Mouse (Mus musculus): ENCODE measurements around the gene Cgrrf1.

Cgrrf1 gene

GRCm38 (mm10) chr14:46821873-46822716 is 9.8 kb upstream of the Cgrrf1 start, which contains the start of gene Gmfb:
TSS of gene Gmfb (minus strand) at chr14:46822242.
- DNase-seq (ENCODE audit: low spot score in 2 of 2): peak; percentile 96

GRCm38 (mm10) chr14:46823996-46824395 is 7.9 kb upstream of the Cgrrf1 start:
- DNase-seq (ENCODE audit: low spot score in 2 of 2): no peak

DNA sequence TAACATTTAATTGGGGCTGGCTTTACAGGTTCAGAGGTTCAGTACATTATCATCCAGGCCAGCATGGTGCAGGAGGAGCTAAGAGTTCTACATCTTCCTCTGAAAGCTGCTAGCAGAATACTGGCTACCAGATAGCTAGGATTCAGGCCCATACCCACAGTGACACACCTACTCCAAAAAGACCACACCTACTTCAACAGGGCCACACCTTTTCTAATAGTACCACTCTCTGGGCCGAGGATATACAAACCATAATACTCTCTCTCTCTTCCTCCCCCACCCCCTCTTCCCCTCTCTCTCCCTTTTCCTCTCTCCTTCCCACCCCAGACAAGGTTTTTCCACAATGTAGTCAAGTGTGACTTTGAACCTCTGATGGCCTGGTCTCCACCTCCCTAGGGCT is 4.5 kb upstream of the Cgrrf1 start:
- no peak for DNase-seq (ENCODE audit: low spot score in 2 of 2)

GRCm38 (mm10) chr14:46831295-46831694 is 630 bp upstream of the Cgrrf1 start:
- peak in 1 of 2 experiments; percentile 17 for DNase-seq (ENCODE audit: low spot score in 2 of 2)

GRCm38 (mm10) chr14:46832354-46833272 is 688 bp downstream of the Cgrrf1 start:
- peak; percentile 21 to 35 for DNase-seq (ENCODE audit: low spot score in 2 of 2)

DNA sequence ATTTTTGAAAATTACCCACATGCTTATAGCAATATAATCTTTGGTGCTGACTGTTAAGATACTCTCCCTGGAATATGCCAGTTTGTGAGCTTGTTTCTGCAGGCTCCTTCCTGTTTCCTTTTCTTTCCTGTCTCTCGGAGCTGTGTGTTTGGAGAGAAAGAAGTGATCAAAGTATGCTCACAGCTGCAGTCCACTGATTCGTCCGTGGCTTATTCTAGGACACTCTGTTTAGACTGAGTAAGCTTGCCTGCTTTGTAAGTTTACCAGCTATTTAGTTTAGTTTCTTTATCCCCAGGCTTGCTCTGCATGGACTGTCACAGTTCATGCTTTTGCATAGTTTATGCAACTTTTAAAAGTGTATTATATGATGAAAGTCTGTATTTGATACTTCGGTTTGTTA is 7.4 kb downstream of the Cgrrf1 start:
- DNase-seq (ENCODE audit: low spot score in 2 of 2): no peak

DNA sequence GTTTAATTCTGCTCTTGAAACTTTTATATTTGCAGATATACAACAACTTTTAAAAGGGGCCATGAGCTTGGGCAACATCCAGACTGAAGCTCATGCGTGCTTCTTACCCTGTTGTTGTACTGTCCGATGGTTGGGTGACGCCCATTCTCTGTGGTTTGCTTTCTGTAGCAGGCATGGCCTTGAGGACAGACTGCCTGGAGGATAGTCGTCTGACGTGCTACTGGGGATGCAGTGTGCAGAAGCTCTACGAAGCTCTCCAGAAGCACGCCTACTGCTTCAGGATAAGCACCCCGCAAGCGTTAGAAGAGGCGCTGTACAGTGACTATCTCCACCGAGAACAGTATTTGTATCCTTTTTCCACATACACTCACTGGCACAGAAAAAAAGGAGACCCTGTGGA is 13.8 kb downstream of the Cgrrf1 start:
- DNase-seq (ENCODE audit: low spot score in 2 of 2): no peak

GRCm38 (mm10) chr14:46848063-46848590 is 16.2 kb downstream of the Cgrrf1 start:
- DNase-seq (ENCODE audit: low spot score in 2 of 2): no peak

GRCm38 (mm10) chr14:46848736-46849135 is 16.8 kb downstream of the Cgrrf1 start:
- DNase-seq (ENCODE audit: low spot score in 2 of 2): no peak

DNA sequence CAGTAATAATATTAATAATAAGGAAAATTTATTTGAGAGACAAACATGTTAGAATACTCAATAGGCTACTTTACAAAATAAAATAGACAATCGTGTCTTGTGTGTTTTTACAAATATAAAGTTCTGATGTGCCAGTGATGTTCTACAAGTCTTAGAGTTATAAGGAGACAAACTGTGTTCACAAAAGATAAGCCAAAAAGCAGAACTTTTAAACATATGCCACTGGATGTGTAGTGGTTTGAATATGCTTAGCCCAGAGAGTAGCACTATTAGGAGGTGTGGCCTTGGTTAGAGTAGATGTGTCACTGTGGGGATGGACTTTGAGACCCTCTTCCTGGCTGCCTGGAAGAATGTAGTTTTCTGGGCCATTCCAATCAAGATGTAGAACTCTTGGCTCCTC is 17.8 kb downstream of the Cgrrf1 start:
- no peak for DNase-seq (ENCODE audit: low spot score in 2 of 2)

GRCm38 (mm10) chr14:46853677-46854076 is 21.8 kb downstream of the Cgrrf1 start:
- no peak for DNase-seq (ENCODE audit: low spot score in 2 of 2)

DNA sequence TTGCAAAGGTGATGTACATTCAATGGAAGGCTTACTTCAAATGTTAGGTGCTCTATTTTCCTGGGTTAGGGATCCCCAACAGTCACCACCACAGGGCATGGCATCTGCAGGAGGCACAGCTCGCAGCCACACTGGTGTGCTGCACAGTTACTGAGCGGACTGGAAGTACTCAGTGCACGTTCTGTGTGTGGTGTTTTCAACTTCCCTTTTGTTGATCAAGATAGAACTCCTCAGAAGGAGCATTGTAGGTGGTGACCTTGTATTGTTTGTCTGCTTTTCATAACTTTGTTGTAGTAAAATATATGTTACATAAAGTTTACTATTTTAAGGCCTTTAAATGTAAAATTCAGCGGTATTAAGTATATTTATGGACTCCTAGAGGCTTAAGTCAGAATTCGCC is 31.0 kb downstream of the Cgrrf1 start:
- DNase-seq (ENCODE audit: low spot score in 2 of 2): no peak

- DNase-seq (ENCODE audit: low spot score in 2 of 2): peak; percentile 65 to 74
Measured at GRCm38 (mm10) chr14:46880935-46881334, 49.0 kb downstream of the Cgrrf1 start.

DNA sequence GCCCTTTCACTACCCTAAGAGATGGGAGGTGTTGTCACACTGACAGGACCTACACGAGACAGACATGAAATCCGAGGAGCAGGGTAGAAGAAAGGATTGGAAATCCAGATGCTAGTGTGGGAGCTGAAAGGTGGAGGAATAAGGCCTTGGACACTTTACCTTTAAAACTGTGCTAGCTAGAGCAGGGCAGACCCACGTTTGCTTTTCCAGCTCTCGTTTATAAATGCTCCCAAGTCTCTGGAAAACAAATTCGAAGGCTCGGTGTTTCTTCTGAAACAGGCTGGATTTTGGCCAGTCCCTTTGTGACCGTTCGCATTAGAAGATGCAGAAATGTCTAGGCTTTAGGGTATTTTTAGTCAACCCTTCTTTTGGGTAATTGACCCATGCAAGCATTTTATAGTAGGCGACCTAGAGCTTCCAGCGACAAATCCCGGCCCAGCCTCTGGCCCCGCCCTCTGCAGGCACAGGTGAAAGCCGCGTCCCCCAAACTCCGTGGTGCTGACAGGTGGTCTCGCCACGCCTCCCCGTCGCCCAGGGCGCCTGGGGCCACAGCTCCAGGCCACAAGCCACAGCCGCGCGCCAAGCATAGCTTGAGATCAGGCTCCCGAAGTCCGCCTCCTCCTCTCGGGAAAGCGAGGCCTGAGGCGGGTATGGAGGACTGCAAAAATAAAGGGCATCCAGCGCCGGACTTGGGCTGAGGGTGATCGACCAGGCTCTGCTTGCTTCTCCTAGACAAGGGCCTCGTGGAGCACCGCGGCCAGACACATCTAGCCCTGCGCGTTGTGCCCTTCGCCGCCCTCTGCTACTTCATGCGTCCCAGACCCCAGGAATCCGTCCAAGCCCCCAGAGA is 49.9 kb downstream of the Cgrrf1 start:
- DNase-seq (ENCODE audit: low spot score in 2 of 2): peak in 1 of 2 experiments; percentile 27

DNA sequence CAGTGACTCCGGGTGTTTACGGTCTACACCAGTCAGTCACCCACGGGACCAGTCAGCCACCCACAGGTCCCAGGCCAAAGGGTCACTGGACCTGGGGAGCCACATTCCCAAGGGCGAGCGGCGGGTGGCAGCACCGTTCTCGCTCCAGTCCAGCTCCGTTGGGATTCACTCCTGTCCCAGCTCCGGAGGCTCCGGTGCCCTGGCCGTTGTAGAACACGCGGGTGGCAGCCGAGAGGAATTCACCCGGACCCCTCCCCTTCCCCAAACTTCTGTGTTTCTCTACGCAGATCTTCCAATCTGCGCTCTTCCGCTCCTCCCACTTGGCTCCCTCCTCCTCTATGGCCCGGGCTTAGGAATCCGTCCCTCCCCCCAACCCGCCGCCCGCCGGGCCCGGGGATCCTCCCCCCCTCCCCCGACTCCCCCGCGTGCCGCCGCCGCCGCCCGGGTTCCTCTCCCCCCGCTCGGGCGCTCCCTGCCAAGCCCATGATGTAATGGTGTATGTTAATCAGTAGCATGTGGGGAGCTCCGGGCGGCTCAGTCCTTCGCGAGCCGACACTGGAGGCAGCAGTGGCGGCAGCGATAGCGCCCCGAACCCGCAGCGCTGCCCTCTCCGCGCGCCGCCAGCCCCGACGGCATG is 50.6 kb downstream of the Cgrrf1 start, which contains the start of gene Samd4:
Gene Samd4, plus strand, starts transcription at position 424 of the 637 bp plus-strand sequence.
- peak; percentile 89 for DNase-seq (ENCODE audit: low spot score in 2 of 2)

GRCm38 (mm10) chr14:46883068-46883870 is 51.3 kb downstream of the Cgrrf1 start:
- DNase-seq (ENCODE audit: low spot score in 2 of 2): peak; percentile 60 to 69

DNA sequence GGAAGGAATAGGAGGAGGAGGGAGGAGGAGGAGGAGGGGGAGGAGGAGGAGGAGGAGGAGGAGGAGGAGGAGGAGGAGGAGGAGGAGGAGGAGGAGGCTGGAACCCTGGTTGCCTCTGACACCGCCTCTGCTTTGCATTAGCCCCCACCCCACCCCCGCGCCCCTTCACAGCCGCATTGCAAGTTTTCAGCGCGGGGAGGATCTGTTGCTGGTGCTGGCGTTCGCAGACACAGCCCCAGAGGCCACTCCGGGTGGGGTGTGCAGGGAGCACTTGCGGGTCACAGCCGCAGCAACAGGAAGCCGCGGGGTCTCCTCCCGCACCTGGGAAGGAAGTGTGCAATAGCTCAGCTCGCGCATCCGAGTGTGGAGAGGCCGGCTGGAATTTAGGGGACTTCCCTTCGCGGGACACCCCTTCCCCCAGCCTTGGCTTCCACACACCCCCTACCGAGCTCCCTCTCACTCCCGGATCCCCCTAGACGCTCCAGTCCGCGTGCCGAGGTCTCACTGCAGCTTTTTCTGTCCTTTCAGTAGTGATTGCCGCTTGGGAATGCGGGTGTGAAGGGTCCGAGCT is 52.0 kb downstream of the Cgrrf1 start:
- DNase-seq (ENCODE audit: low spot score in 2 of 2): peak; percentile 42 to 62

GRCm38 (mm10) chr14:46884701-46885428 is 52.9 kb downstream of the Cgrrf1 start:
- peak; percentile 51 to 52 for DNase-seq (ENCODE audit: low spot score in 2 of 2)

DNA sequence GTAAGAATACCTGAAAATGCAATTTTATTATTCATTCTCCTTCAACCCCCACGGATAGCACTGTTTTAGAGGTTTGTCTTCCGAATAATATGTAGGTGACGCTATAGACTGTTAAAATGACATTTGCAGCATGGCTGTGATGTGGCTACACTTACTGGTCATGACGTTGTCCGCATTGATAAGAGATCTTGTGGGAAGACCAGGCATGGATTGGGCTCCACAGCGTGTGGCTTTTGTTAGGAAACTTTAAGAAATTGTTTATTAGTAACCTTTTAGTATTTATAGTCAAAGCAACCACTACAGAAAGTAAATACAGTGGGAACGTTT is 53.5 kb downstream of the Cgrrf1 start:
- peak in 1 of 2 experiments; percentile 35 for DNase-seq (ENCODE audit: low spot score in 2 of 2)
